Mouse (Mus musculus) bone marrow macrophage, adult 2 months (primary cell): ENCODE measurements around the gene Irs3.

ENCODE experiments used
- CTCF ChIP-seq: IDR thresholded peaks from 2 replicates; pipeline ENCODE4 v1.5.1; 2012; ENCODE audit warnings: low read depth, mild to moderate bottlenecking, low read length, moderate library complexity
- POLR2A ChIP-seq: IDR thresholded peaks from 2 replicates; pipeline ENCODE4 v1.6.1; 2012; ENCODE audit warnings: mild to moderate bottlenecking, low read depth, low read length, borderline replicate concordance

- TF ChIP-seq CTCF (no peak), POLR2A (no peak)
These were observed 12.0 kb downstream of the Irs3 start for GRCm38 (mm10) chr5:137633397-137634084.
